Mouse (Mus musculus) forebrain, embryonic 12.5 days (tissue): ENCODE data around the gene Cd63. TPM values are rescaled to one million over a fixed set of nuclear protein-coding genes. Genes with fewer than 3 reads are reported as not detected.

Source experiments
- ATAC-seq: fragments of 200-750 bp; cut with Nextera tagmentation; 2 replicates; pipeline ENCODE4 v1.8.0; 2017; ENCODE audit warnings: moderate TSS enrichment; ENCODE audit not compliant: low FRiP score
- H3K27ac ChIP-seq: fragments of 300-500 bp; sonication (generic); 2 replicates; pipeline ENCODE4 v1.5.1; 2016; ENCODE audit warnings: mild to moderate bottlenecking
- H3K27me3 ChIP-seq: fragments of 300-500 bp; sonication (generic); 2 replicates; pipeline ENCODE4 v1.6.1; 2016; ENCODE audit warnings: mild to moderate bottlenecking
- H3K36me3 ChIP-seq: fragments of 300-500 bp; sonication (generic); replicated peaks from 2 replicates; pipeline ENCODE4 v1.6.1; 2016; ENCODE audit warnings: mild to moderate bottlenecking
- H3K4me1 ChIP-seq: fragments of 300-500 bp; sonication (generic); 2 replicates; pipeline ENCODE4 v1.6.1; 2016
- H3K4me2 ChIP-seq: fragments of 300-500 bp; sonication (generic); 2 replicates; pipeline ENCODE4 v1.6.1; 2016; ENCODE audit warnings: mild to moderate bottlenecking, moderate library complexity
- H3K4me3 ChIP-seq: fragments of 300-500 bp; sonication (generic); replicated peaks from 2 replicates; pipeline ENCODE4 v1.5.1; 2016; ENCODE audit warnings: mild to moderate bottlenecking
- H3K9ac ChIP-seq: fragments of 300-500 bp; sonication (generic); 2 replicates; pipeline ENCODE4 v1.6.1; 2016; ENCODE audit warnings: mild to moderate bottlenecking
- H3K9me3 ChIP-seq: fragments of 300-500 bp; sonication (generic); 2 replicates; pipeline ENCODE4 v1.6.1; 2016
- WGBS: fragments of 180-500 bp; shearing (Covaris S2); methylation state at CpG from one replicate; pipeline ENCODE4 v1.1.7; 2016; 5-methylcytosine and 5-hydroxymethylcytosine counted together
- polyA plus RNA-seq: library from polyadenylated mRNA; unstranded; fragments of >200 nt; fragmentation: Nextera tagmentation; extraction: Ambion mirVana; gene quantifications from 2 replicates; pipeline ENCODE4 v1.2.1, GENCODE M21; 2016

Cd63 gene
- polyA plus RNA-seq, 1 experiment from 2014 or later, result 160 TPM

GRCm38 (mm10) chr10:128909567-128910028, 8.8 kb downstream of the Cd63 start:
- peak; percentile 73 for ATAC-seq

GRCm38 (mm10) chr10:128910066-128910841, 9.5 kb downstream of the Cd63 start:
- H3K36me3 ChIP-seq, result peaks cover 3% of the 10 kb centered on the region
- H3K27ac ChIP-seq, result peak overlapping the region; percentile 42; the same call in 1 of the 2 replicates
- peak; percentile 50 for ATAC-seq
- peaks cover 22% of the 10 kb centered on the region for H3K4me1 ChIP-seq
- peak overlapping the region; percentile 81 for H3K4me3 ChIP-seq
- H3K9ac ChIP-seq, result peak overlapping the region; percentile 85
- WGBS, result 4% methylated on average over 57 of the region's 66 CpGs
- peaks cover 14% of the 10 kb centered on the region for H3K27me3 ChIP-seq
- no peaks in the 10 kb centered on the region for H3K9me3 ChIP-seq
- peak overlapping the region; percentile 84 for H3K4me2 ChIP-seq

More at GRCm38 (mm10) chr10:128909567-128910028, 8.8 kb downstream of the Cd63 start:
- WGBS, result under 1% methylated on average over 35 of the region's 41 CpGs
- Histone ChIP-seq H3K9ac (peak overlapping the region; percentile 85), H3K4me1 (peaks cover 22% of the 10 kb centered on the region), H3K4me3 (peak overlapping the region; percentile 81), H3K4me2 (peak overlapping the region; percentile 84), H3K9me3 (no peaks in the 10 kb centered on the region), H3K27me3 (peaks cover 14% of the 10 kb centered on the region), H3K36me3 (peaks cover 3% of the 10 kb centered on the region), H3K27ac (peak overlapping the region; percentile 42; the same call in 1 of the 2 replicates)

- Histone ChIP-seq H3K9ac (no peak overlapping the region), H3K4me1 (peaks cover 22% of the 10 kb centered on the region), H3K4me2 (0 out of 2 replicates have a peak overlapping the region, but pooled peaks have one; percentile 84), H3K36me3 (peaks cover 3% of the 10 kb centered on the region), H3K27ac (no peak overlapping the region), H3K27me3 (peaks cover 14% of the 10 kb centered on the region), H3K9me3 (no peaks in the 10 kb centered on the region), H3K4me3 (no peak overlapping the region)
- 95% methylated on average over 6 of the region's 6 CpGs for WGBS
- ATAC-seq, result no peak
These were observed 10.6 kb downstream of the Cd63 start for GRCm38 (mm10) chr10:128911430-128911829.

- H3K27ac ChIP-seq, result no peak overlapping the region
- WGBS, result 84% methylated on average over 4 of the region's 4 CpGs
These were observed 11.5 kb downstream of the Cd63 start for GRCm38 (mm10) chr10:128912268-128912667.

GRCm38 (mm10) chr10:128912791-128913190, 12.0 kb downstream of the Cd63 start:
- Histone ChIP-seq H3K4me1 (peaks cover 22% of the 10 kb centered on the region), H3K27me3 (peaks cover 14% of the 10 kb centered on the region), H3K9me3 (no peaks in the 10 kb centered on the region), H3K36me3 (peaks cover 9% of the 10 kb centered on the region), H3K4me3 (no peak overlapping the region), H3K9ac (no peak overlapping the region), H3K27ac (no peak overlapping the region), H3K4me2 (no peak overlapping the region)
- ATAC-seq, result no peak
- WGBS, result 83% methylated on average over 4 of the region's 4 CpGs

More at GRCm38 (mm10) chr10:128912268-128912667, 11.5 kb downstream of the Cd63 start:
- peaks cover 14% of the 10 kb centered on the region for H3K27me3 ChIP-seq
- H3K4me3 ChIP-seq, result no peak overlapping the region
- no peak for ATAC-seq
- no peak overlapping the region for H3K9ac ChIP-seq
- H3K36me3 ChIP-seq, result peaks cover 4% of the 10 kb centered on the region
- H3K9me3 ChIP-seq, result no peaks in the 10 kb centered on the region
- H3K4me2 ChIP-seq, result no peak overlapping the region
- H3K4me1 ChIP-seq, result peaks cover 22% of the 10 kb centered on the region

- H3K4me1 ChIP-seq, result peaks cover 22% of the 10 kb centered on the region
- H3K27me3 ChIP-seq, result peaks cover 11% of the 10 kb centered on the region
- peak; percentile 53 for ATAC-seq
- WGBS, result 6% methylated on average over 5 of the region's 5 CpGs
- H3K4me3 ChIP-seq, result no peak overlapping the region
- no peaks in the 10 kb centered on the region for H3K9me3 ChIP-seq
- H3K27ac ChIP-seq, result no peak overlapping the region
- no peak overlapping the region for H3K4me2 ChIP-seq
- peaks cover 13% of the 10 kb centered on the region for H3K36me3 ChIP-seq
- H3K9ac ChIP-seq, result no peak overlapping the region
These were observed 12.4 kb downstream of the Cd63 start for GRCm38 (mm10) chr10:128913219-128913618.

- ATAC-seq, result no peak
- no peak overlapping the region for H3K9ac ChIP-seq
- no peaks in the 10 kb centered on the region for H3K9me3 ChIP-seq
- 85% methylated on average over 12 of the region's 12 CpGs for WGBS
- H3K27ac ChIP-seq, result no peak overlapping the region
- no peak overlapping the region for H3K4me2 ChIP-seq
- H3K4me1 ChIP-seq, result peaks cover 22% of the 10 kb centered on the region
- peaks cover 15% of the 10 kb centered on the region for H3K36me3 ChIP-seq
- no peak overlapping the region for H3K4me3 ChIP-seq
- H3K27me3 ChIP-seq, result peaks cover 6% of the 10 kb centered on the region
These were observed 12.9 kb downstream of the Cd63 start for GRCm38 (mm10) chr10:128913696-128914095.

GRCm38 (mm10) chr10:128915550-128915949, 14.8 kb downstream of the Cd63 start:
- peaks cover 16% of the 10 kb centered on the region for H3K4me1 ChIP-seq
- H3K4me3 ChIP-seq, result no peak overlapping the region
- no peaks in the 10 kb centered on the region for H3K27me3 ChIP-seq
- H3K9me3 ChIP-seq, result no peaks in the 10 kb centered on the region
- no peak overlapping the region for H3K4me2 ChIP-seq
- ATAC-seq, result no peak
- H3K9ac ChIP-seq, result no peak overlapping the region
- peaks cover 15% of the 10 kb centered on the region for H3K36me3 ChIP-seq
- no peak overlapping the region for H3K27ac ChIP-seq
- WGBS, result 78% methylated on average over 2 of the region's 2 CpGs

GRCm38 (mm10) chr10:128916665-128917064, 15.9 kb downstream of the Cd63 start:
- Histone ChIP-seq H3K4me1 (peaks cover 20% of the 10 kb centered on the region), H3K27ac (no peak overlapping the region), H3K4me3 (no peak overlapping the region), H3K9ac (no peak overlapping the region), H3K27me3 (no peaks in the 10 kb centered on the region), H3K36me3 (peaks cover 15% of the 10 kb centered on the region), H3K4me2 (no peak overlapping the region), H3K9me3 (no peaks in the 10 kb centered on the region)
- WGBS, result 90% methylated on average over 3 of the region's 3 CpGs
- ATAC-seq, result no peak

GRCm38 (mm10) chr10:128917400-128917799, 16.6 kb downstream of the Cd63 start:
- H3K27me3 ChIP-seq, result no peaks in the 10 kb centered on the region
- no peak overlapping the region for H3K27ac ChIP-seq
- peaks cover 15% of the 10 kb centered on the region for H3K36me3 ChIP-seq
- H3K4me2 ChIP-seq, result no peak overlapping the region
- ATAC-seq, result no peak
- H3K9ac ChIP-seq, result no peak overlapping the region
- no peak overlapping the region for H3K4me3 ChIP-seq
- WGBS, result 89% methylated on average over 6 of the region's 6 CpGs
- H3K9me3 ChIP-seq, result no peaks in the 10 kb centered on the region
- peaks cover 28% of the 10 kb centered on the region for H3K4me1 ChIP-seq

- no peaks in the 10 kb centered on the region for H3K27me3 ChIP-seq
- H3K27ac ChIP-seq, result no peak overlapping the region
- H3K4me3 ChIP-seq, result no peak overlapping the region
- WGBS, result 82% methylated on average over 7 of the region's 7 CpGs
- no peak for ATAC-seq
- H3K4me2 ChIP-seq, result no peak overlapping the region
- H3K9me3 ChIP-seq, result no peaks in the 10 kb centered on the region
- peaks cover 15% of the 10 kb centered on the region for H3K36me3 ChIP-seq
- no peak overlapping the region for H3K9ac ChIP-seq
- peaks cover 28% of the 10 kb centered on the region for H3K4me1 ChIP-seq
These were observed 17.5 kb downstream of the Cd63 start for GRCm38 (mm10) chr10:128918246-128918645.

- Histone ChIP-seq H3K27me3 (0 out of 2 replicates have a peak, but pooled peaks cover 3% of the 10 kb centered on the region), H3K4me2 (no peak overlapping the region), H3K36me3 (peaks cover 11% of the 10 kb centered on the region), H3K4me3 (no peak overlapping the region), H3K27ac (0 out of 2 replicates have a peak overlapping the region, but pooled peaks have one; percentile 36), H3K4me1 (peaks cover 36% of the 10 kb centered on the region), H3K9me3 (no peaks in the 10 kb centered on the region), H3K9ac (peak overlapping the region; percentile 7; the same call in 1 of the 2 replicates)
- no peak for ATAC-seq
- WGBS, result 13% methylated on average over 6 of the region's 6 CpGs
These were observed 18.4 kb downstream of the Cd63 start for GRCm38 (mm10) chr10:128919203-128919631.
